Mouse (Mus musculus): Measurements from ENCODE around the gene Klhl30.

DNA sequence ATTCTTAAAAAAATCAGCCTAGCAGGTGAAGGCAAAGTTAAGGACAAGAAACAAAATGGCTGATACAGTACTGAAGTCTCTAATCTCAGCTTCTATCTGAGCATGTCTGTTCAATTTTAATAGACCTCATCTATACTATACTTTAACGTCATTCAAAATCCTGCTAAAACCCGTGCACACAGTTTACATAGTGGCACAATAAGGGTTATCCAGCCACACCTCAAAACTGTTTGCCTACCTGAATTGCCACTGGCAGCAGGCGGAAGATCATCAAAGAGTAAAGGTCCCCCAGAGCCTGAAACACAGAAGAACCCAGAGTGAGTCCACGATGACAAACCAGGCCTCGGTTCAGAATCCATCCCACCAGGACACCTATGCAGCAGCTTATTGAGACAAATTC, 39.6 kb downstream of the Klhl30 start:
- TF ChIP-seq POLR2A (IDR thresholded peaks at IDR 0.05; ENCODE audit: low read depth, low read length): no peak
- no peak for TF ChIP-seq CTCF (IDR thresholded peaks at IDR 0.05; ENCODE audit: borderline replicate concordance, insufficient read depth, low read length)

Data from embryonic fibroblast, embryonic 13.5 days (primary cell).